ENCODE assay signal across 7 mouse cellular contexts in the genomic region with DNA sequence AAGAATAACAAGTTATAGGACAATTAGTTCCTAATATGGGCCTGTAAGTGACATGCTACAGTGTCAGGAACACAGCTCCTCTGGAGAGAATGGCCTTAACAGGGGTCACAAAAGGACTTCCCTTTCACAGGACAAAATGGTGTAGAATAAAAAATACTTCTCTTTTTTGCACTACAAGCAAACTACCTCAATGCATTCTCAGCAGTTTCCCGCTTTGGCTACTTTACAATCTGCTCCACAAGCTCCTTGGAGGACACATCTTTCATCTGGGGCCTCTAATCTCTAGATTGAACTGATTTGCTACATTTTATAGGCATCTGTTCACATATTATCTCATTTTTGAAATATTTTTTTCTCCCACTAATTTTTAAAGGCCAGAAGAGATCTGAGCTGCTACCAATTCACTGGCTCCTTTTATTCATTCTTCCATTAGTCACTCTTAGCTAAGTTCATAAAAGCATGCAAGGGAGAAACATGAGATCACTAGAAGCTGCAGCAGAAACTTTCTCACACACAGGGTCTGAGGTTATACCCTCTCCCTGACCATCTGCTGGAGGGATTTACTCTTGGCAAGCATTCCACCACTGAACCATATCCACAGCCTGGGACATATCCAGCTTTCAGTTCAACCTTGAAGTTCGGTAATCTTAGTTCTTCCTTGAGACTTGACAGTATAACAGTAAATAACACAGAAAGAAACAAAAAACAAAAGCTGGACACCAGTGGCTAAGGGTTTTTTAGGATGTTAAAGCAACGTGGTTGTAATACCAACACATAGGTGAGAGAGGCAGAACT. TPM values are rescaled to one million over a fixed set of nuclear protein-coding genes. Genes with fewer than 3 reads are reported as not detected.
A peak's percentile ranks its signal among the peaks of the same experiment; 100 is the strongest.
DNase-seq lines count a peak whose midpoint lies in the region; ATAC-seq lines count a peak whose summit lies in the region.

No protein-coding gene starts in this region.

- H3K36me3 ChIP-seq in forebrain, embryonic 13.5 days (ENCODE audit: poor library complexity, severe bottlenecking) = peaks cover 6% of the 10 kb centered on the region; the same call in 1 of the 2 replicates
- peaks cover 31% of the 10 kb centered on the region for H3K36me3 ChIP-seq in liver, embryonic 12.5 days

- DNase-seq in ovary, adult 18-20 months (ENCODE audit: low spot score) = peak; percentile 22
- no peak for DNase-seq in ovary, postnatal 36 days (ENCODE audit: low spot score)
- DNase-seq in frontal cortex, adult 2 months (ENCODE audit: extremely low spot score in 1 of 2, low spot score in 1 of 2) = no peak

- peak overlapping the region; percentile 77 for H3K4me3 ChIP-seq in forebrain, embryonic 13.5 days
- peak overlapping the region; percentile 82 for H3K4me3 ChIP-seq in liver, embryonic 12.5 days

- no peak overlapping the region for H3K27ac ChIP-seq in forebrain, embryonic 13.5 days
- H3K27ac ChIP-seq in liver, embryonic 12.5 days = no peak overlapping the region

- no peaks in the 10 kb centered on the region for H3K27me3 ChIP-seq in forebrain, embryonic 13.5 days
- H3K27me3 ChIP-seq in liver, embryonic 12.5 days (replicated peaks) = no peaks in the 10 kb centered on the region

- peak overlapping the region; percentile 72 for H3K4me2 ChIP-seq in forebrain, embryonic 13.5 days
- peak overlapping the region; percentile 75 for H3K4me2 ChIP-seq in liver, embryonic 12.5 days

- no peak for ATAC-seq in forebrain, embryonic 13.5 days
- ATAC-seq in liver, embryonic 12.5 days = no peak
- ATAC-seq in inflammation-experienced regulatory T-cells, adult 6 months = no peak
- ATAC-seq in megakaryocyte-erythroid progenitor cell, adult 5-6 weeks (replicated peaks; ENCODE audit: low FRiP score, low TSS enrichment, poor library complexity, severe bottlenecking) = no peak

- peak overlapping the region; percentile 83 for H3K9ac ChIP-seq in forebrain, embryonic 13.5 days
- H3K9ac ChIP-seq in liver, embryonic 12.5 days = peak overlapping the region; percentile 90

- 0 out of 2 replicates have a peak, but pooled peaks cover 3% of the 10 kb centered on the region for H3K9me3 ChIP-seq in forebrain, embryonic 13.5 days (replicated peaks)
- peaks cover 9% of the 10 kb centered on the region for H3K9me3 ChIP-seq in liver, embryonic 12.5 days (replicated peaks)

- WGBS in forebrain, embryonic 13.5 days = 72% methylated on average over 3 of the region's 3 CpGs
- 58% methylated on average over 3 of the region's 3 CpGs for WGBS in liver, embryonic 12.5 days (ENCODE audit: insufficient replicate concordance)

- peaks cover 20% of the 10 kb centered on the region for H3K4me1 ChIP-seq in forebrain, embryonic 13.5 days
- peaks cover 50% of the 10 kb centered on the region for H3K4me1 ChIP-seq in liver, embryonic 12.5 days

RNA-seq across cellular contexts. Expression of a gene that starts 1.8 kb away (rescaled TPM):
- polyA plus RNA-seq in forebrain, embryonic 13.5 days (2015; fragmentation: Nextera tagmentation; extraction: Ambion mirVana) = 5.8 and 7.6 TPM in 2 replicates
- polyA plus RNA-seq in liver, embryonic 12.5 days (2016; fragmentation: Nextera tagmentation; extraction: Ambion mirVana) = 14.1 and 16.6 TPM in 2 replicates
- polyA plus RNA-seq in inflammation-experienced regulatory T-cells, adult 6 months (2017; shearing (Covaris generic)) = 10 to 100 TPM; 17.2 to 24.3 (median 20.9) TPM
- 40.7 and 56.0 TPM in 2 replicates for total RNA-seq in megakaryocyte-erythroid progenitor cell, adult 5-6 weeks (2014; fragmentation: Nextera tagmentation)
- total RNA-seq in megakaryocyte-erythroid progenitor cell, adult 5-6 weeks (2017) = 44.9 and 48.9 TPM in 2 replicates
- 9.7 and 10.0 TPM in 2 replicates for polyA plus RNA-seq in frontal cortex, adult 2 months (2012; rRNA removed)
